In the genomic region with DNA sequence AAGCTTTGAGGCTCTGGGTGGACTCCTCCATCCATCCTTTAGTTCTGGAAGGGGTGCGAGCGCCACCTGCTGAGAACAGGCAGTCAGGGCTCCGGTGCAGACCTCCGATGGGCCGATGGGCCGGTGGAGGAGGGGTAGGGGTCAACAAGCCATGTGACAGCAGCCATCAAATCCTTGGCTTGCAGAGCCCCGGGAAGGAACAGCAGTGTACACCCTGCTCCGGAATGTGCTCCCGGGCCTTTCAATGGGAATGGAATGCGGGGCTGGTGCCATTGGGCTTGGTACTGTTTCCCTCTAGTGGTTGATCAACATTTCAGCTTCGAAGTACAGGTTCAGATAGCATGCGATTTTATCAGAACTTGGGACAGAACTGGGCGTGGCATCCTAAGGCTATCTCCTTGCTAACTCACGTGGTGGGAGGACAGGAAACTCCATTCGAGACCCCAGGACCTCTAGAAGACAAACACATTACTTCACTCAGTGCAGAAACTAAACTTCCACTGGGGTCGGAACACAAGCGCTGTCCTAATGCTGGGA, we compare ENCODE assay signal across 8 mouse cellular contexts.
DNase-seq lines count a peak whose midpoint lies in the region; ATAC-seq and TF ChIP-seq lines count a peak whose summit lies in the region.

No protein-coding gene starts in this region.

- DNase-seq in A20 (ENCODE audit: low read depth, low spot score) (peak; percentile 75), liver (peak; percentile 87)
- DNase-seq in adrenal gland, postnatal 4 days (ENCODE audit: low spot score in 2 of 2) = peak; percentile 76 to 89
- peak; percentile 94 for DNase-seq in embryonic facial prominence, embryonic 14.5 days (ENCODE audit: low spot score)

- H3K79me2 ChIP-seq in myocyte (ENCODE audit: control insufficient read depth, insufficient read depth) = no peaks in the 10 kb centered on the region

- H3K36me3 ChIP-seq in embryonic facial prominence, embryonic 14.5 days (ENCODE audit: control insufficient read depth, insufficient read depth, low read length) = no peaks in the 10 kb centered on the region
- H3K36me3 ChIP-seq in heart, embryonic 11.5 days (ENCODE audit: control insufficient read depth, insufficient read depth, low read length) = no peaks in the 10 kb centered on the region
- no peaks in the 10 kb centered on the region for H3K36me3 ChIP-seq in kidney, embryonic 15.5 days
- H3K36me3 ChIP-seq in myocyte (ENCODE audit: control insufficient read depth, insufficient read depth) = no peaks in the 10 kb centered on the region
- H3K36me3 ChIP-seq in stomach, embryonic 14.5 days (ENCODE audit: control insufficient read depth, insufficient read depth, low read length) = no peaks in the 10 kb centered on the region

- no peaks in the 10 kb centered on the region; the same call in 1 of the 2 replicates for H3K4me1 ChIP-seq in embryonic facial prominence, embryonic 14.5 days (ENCODE audit: control insufficient read depth, insufficient read depth, low read length)
- peaks cover 21% of the 10 kb centered on the region for H3K4me1 ChIP-seq in heart, embryonic 11.5 days (ENCODE audit: control insufficient read depth, insufficient read depth, low read length)
- peaks cover 37% of the 10 kb centered on the region for H3K4me1 ChIP-seq in kidney, embryonic 15.5 days
- H3K4me1 ChIP-seq in stomach, embryonic 14.5 days (ENCODE audit: control insufficient read depth, insufficient read depth, low read length) = peaks cover 10% of the 10 kb centered on the region

- 9% methylated on average over 16 of the region's 17 CpGs for WGBS in embryonic facial prominence, embryonic 14.5 days
- WGBS in heart, embryonic 11.5 days (ENCODE audit: insufficient replicate concordance) = 8% methylated on average over 17 of the region's 17 CpGs
- 7% methylated on average over 17 of the region's 17 CpGs for WGBS in kidney, embryonic 15.5 days
- 7% methylated on average over 17 of the region's 17 CpGs for WGBS in stomach, embryonic 14.5 days

- peak overlapping the region; percentile 17; the same call in 1 of the 2 replicates for H3K27ac ChIP-seq in embryonic facial prominence, embryonic 14.5 days (replicated peaks; ENCODE audit: low read depth, low read length)
- H3K27ac ChIP-seq in heart, embryonic 11.5 days (ENCODE audit: low read depth, low read length) = peak overlapping the region; percentile 42; the same call in 1 of the 2 replicates
- H3K27ac ChIP-seq in kidney, embryonic 15.5 days = peak overlapping the region; percentile 20
- H3K27ac ChIP-seq in stomach, embryonic 14.5 days (ENCODE audit: low read length) = peak overlapping the region; percentile 27; the same call in 1 of the 2 replicates

- no peaks in the 10 kb centered on the region for H3K27me3 ChIP-seq in embryonic facial prominence, embryonic 14.5 days (replicated peaks; ENCODE audit: control insufficient read depth, insufficient read depth, low read length)
- H3K27me3 ChIP-seq in heart, embryonic 11.5 days (ENCODE audit: control insufficient read depth, insufficient read depth, low read length) = no peaks in the 10 kb centered on the region
- no peaks in the 10 kb centered on the region for H3K27me3 ChIP-seq in kidney, embryonic 15.5 days
- H3K27me3 ChIP-seq in myocyte (ENCODE audit: control insufficient read depth, insufficient read depth, insufficient read length) = peaks cover 7% of the 10 kb centered on the region
- H3K27me3 ChIP-seq in stomach, embryonic 14.5 days (ENCODE audit: control insufficient read depth, insufficient read depth, low read length) = no peaks in the 10 kb centered on the region

- no peak overlapping the region for H3ac ChIP-seq in myocyte (ENCODE audit: control insufficient read depth, insufficient read length)

- H3K9ac ChIP-seq in embryonic facial prominence, embryonic 14.5 days (ENCODE audit: low read depth, low read length) = no peak overlapping the region
- H3K9ac ChIP-seq in heart, embryonic 11.5 days (ENCODE audit: low read depth, low read length) = peak overlapping the region; percentile 34; the same call in 1 of the 2 replicates
- H3K9ac ChIP-seq in kidney, embryonic 15.5 days = peak overlapping the region; percentile 33; the same call in 1 of the 2 replicates
- H3K9ac ChIP-seq in stomach, embryonic 14.5 days (replicated peaks; ENCODE audit: low read depth, low read length) = no peak overlapping the region

- peak; percentile 95 for ATAC-seq in embryonic facial prominence, embryonic 14.5 days (ENCODE audit: low read depth)
- ATAC-seq in heart, embryonic 11.5 days (replicated peaks; ENCODE audit: insufficient number of reproducible peaks, low FRiP score, low TSS enrichment) = peak; percentile 88
- ATAC-seq in kidney, embryonic 15.5 days (replicated peaks; ENCODE audit: low FRiP score) = peak; percentile 95
- ATAC-seq in stomach, embryonic 14.5 days (ENCODE audit: insufficient number of reproducible peaks, insufficient read depth, low FRiP score, low read depth) = peak; percentile 98

- H3K4me2 ChIP-seq in embryonic facial prominence, embryonic 14.5 days (ENCODE audit: low read depth, low read length) = peak overlapping the region; percentile 49
- peak overlapping the region; percentile 63 for H3K4me2 ChIP-seq in heart, embryonic 11.5 days
- peak overlapping the region; percentile 64 for H3K4me2 ChIP-seq in kidney, embryonic 15.5 days
- peak overlapping the region; percentile 92 for H3K4me2 ChIP-seq in myocyte (ENCODE audit: low read depth)
- H3K4me2 ChIP-seq in stomach, embryonic 14.5 days (replicated peaks; ENCODE audit: low read depth, low read length) = peak overlapping the region; percentile 47

- TF ChIP-seq POLR2A in myocyte (IDR thresholded peaks at IDR 0.05; ENCODE audit: insufficient read length, low read depth) = no peak

- H3K9me3 ChIP-seq in embryonic facial prominence, embryonic 14.5 days (ENCODE audit: control insufficient read depth, low read length) = no peaks in the 10 kb centered on the region
- H3K9me3 ChIP-seq in heart, embryonic 11.5 days (replicated peaks; ENCODE audit: control insufficient read depth, low read length) = no peaks in the 10 kb centered on the region
- no peaks in the 10 kb centered on the region for H3K9me3 ChIP-seq in kidney, embryonic 15.5 days (replicated peaks)
- no peaks in the 10 kb centered on the region for H3K9me3 ChIP-seq in stomach, embryonic 14.5 days (ENCODE audit: control insufficient read depth, low read depth, low read length)

- peak overlapping the region; percentile 23 for H3K4me3 ChIP-seq in embryonic facial prominence, embryonic 14.5 days (ENCODE audit: low read depth, low read length)
- H3K4me3 ChIP-seq in heart, embryonic 11.5 days (ENCODE audit: low read depth, low read length) = peak overlapping the region; percentile 25
- peak overlapping the region; percentile 35 for H3K4me3 ChIP-seq in kidney, embryonic 15.5 days (replicated peaks)
- peak overlapping the region; percentile 21 for H3K4me3 ChIP-seq in myocyte
- peak overlapping the region; percentile 26 for H3K4me3 ChIP-seq in stomach, embryonic 14.5 days (ENCODE audit: low read depth, low read length)

TF ChIP-seq in myocyte, 11 proteins besides CTCF, POLR2A, EP300 and RAD21:
- TF ChIP-seq MAX (IDR thresholded peaks at IDR 0.05; ENCODE audit: low read depth) (no peak), CEBPB (IDR thresholded peaks at IDR 0.05; ENCODE audit: insufficient read depth, poor library complexity, severe bottlenecking) (no peak), SRF (IDR thresholded peaks at IDR 0.05; ENCODE audit: control insufficient read depth, insufficient read length, low read depth) (no peak), REST (IDR thresholded peaks at IDR 0.05; ENCODE audit: insufficient read depth, insufficient read length) (no peak), USF1 (IDR thresholded peaks at IDR 0.05; ENCODE audit: low read depth) (peak; percentile 48), TCF12 (IDR thresholded peaks at IDR 0.05; ENCODE audit: insufficient read depth, poor library complexity, severe bottlenecking) (no peak), E2F4 (IDR thresholded peaks at IDR 0.05; ENCODE audit: insufficient read depth) (no peak), MYOG (IDR thresholded peaks at IDR 0.05; ENCODE audit: control insufficient read depth in 1 of 3, insufficient read depth in 1 of 3, insufficient read length in 2 of 3, low read depth in 2 of 3) (peak in 1 of 3 experiments; percentile 10), POLR2AphosphoS2 (IDR thresholded peaks at IDR 0.05; ENCODE audit: insufficient read length, low read depth) (no peak), TCF3 (IDR thresholded peaks at IDR 0.05; ENCODE audit: insufficient read length, low read depth) (no peak)
TF ChIP-seq in myocyte: peak in this region for 2.

Comparison
In these comparisons a context has a peak if more than half of its experiments do, and no peak if none do; other contexts are left out.
1. Peak in every context shown above with its lines: DNase-seq, ATAC-seq, H3K4me3 ChIP-seq and H3K27ac ChIP-seq.
2. H3K9ac ChIP-seq: peak in heart, embryonic 11.5 days (single experiment) and kidney, embryonic 15.5 days (single experiment); none in embryonic facial prominence, embryonic 14.5 days (single experiment) and stomach, embryonic 14.5 days (single experiment).